In the genomic region with DNA sequence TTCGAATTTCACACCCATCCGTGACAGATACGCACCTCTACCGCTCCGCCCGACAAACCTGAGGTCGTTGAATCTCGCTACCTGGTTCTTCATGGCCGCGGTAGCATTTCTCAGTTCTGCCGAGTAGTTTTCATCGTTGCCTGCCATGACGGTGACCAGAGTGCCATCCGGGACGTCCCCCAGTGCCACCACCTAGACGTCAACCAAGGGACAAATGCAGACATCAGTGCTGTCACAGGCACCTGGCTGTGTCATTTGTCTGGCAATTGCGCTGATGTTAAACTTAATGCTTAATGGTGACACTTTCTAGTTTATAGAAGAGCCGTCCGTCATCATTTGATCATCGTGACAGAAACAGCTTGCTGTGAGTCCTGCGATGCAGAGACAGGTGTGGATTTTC, we compare ENCODE assay signal across 28 mouse cellular contexts.
"Had no signal": no experiment of that assay in that cellular context is flagged by ENCODE, and none has a peak within 500 bp of the region (broad histone marks: within the 10 kb centered on the region; RNA-seq: fewer than 3 reads in every experiment).

No protein-coding gene starts in this region.

- H3K27ac ChIP-seq: embryonic facial prominence, embryonic 10.5 days; embryonic facial prominence, embryonic 12.5 days; embryonic facial prominence, embryonic 13.5 days; embryonic facial prominence, embryonic 15.5 days; forebrain, embryonic 10.5 days; forebrain, embryonic 12.5 days; forebrain, embryonic 13.5 days; forebrain, embryonic 15.5 days; gastrocnemius, adult 2 months had no signal

- H3K9ac ChIP-seq: embryonic facial prominence, embryonic 12.5 days; embryonic facial prominence, embryonic 13.5 days; embryonic facial prominence, embryonic 15.5 days; forebrain, embryonic 12.5 days; forebrain, embryonic 13.5 days; forebrain, embryonic 15.5 days; forebrain, postnatal 0 days had no signal

- ATAC-seq: forebrain, embryonic 13.5 days; forebrain, embryonic 14.5 days; forebrain, embryonic 15.5 days; forebrain, embryonic 16.5 days; forebrain, postnatal 0 days had no signal

- H3K4me3 ChIP-seq: embryonic facial prominence, embryonic 10.5 days; embryonic facial prominence, embryonic 12.5 days; embryonic facial prominence, embryonic 13.5 days; embryonic facial prominence, embryonic 15.5 days; erythroblast, embryonic 14.5 days; forebrain, embryonic 10.5 days; forebrain, embryonic 12.5 days; forebrain, embryonic 13.5 days; forebrain, embryonic 15.5 days; gastrocnemius, adult 2 months had no signal

- H3K4me1 ChIP-seq: forebrain, embryonic 12.5 days; forebrain, embryonic 13.5 days; forebrain, embryonic 15.5 days had no signal

- H3K27me3 ChIP-seq: embryonic facial prominence, embryonic 15.5 days had no signal

- H3K9me3 ChIP-seq: embryonic facial prominence, embryonic 10.5 days; embryonic facial prominence, embryonic 12.5 days; embryonic facial prominence, embryonic 13.5 days; embryonic facial prominence, embryonic 15.5 days; forebrain, embryonic 10.5 days; forebrain, embryonic 12.5 days; forebrain, embryonic 13.5 days; forebrain, embryonic 15.5 days had no signal

- DNase-seq: cerebellum, adult 2 months; cerebellum, adult 8-10 months; cerebellum, adult 9-10 months; cerebellum, adult 9-11 months; cerebellum, postnatal 10 days; cerebellum, postnatal 14 days; cerebellum, postnatal 25 days; cerebellum, postnatal 36 days; embryo, embryonic 11 days; forebrain, postnatal 0 days; gastrocnemius, adult 2 months; gastrocnemius, postnatal 10 days; gastrocnemius, postnatal 14 days; gastrocnemius, postnatal 25 days; gastrocnemius, postnatal 36 days; heart, adult 11 months; heart, adult 18-20 months had no signal

- H3K4me2 ChIP-seq: embryonic facial prominence, embryonic 12.5 days; embryonic facial prominence, embryonic 13.5 days; embryonic facial prominence, embryonic 15.5 days; forebrain, embryonic 12.5 days; forebrain, embryonic 13.5 days; forebrain, embryonic 15.5 days had no signal

- H3K36me3 ChIP-seq: embryonic facial prominence, embryonic 10.5 days; forebrain, embryonic 10.5 days; forebrain, embryonic 12.5 days; forebrain, embryonic 15.5 days had no signal
